Mouse (Mus musculus) left cerebral cortex, postnatal 4 days (tissue): Measurements from ENCODE around the gene 1700029I15Rik. TPM values are rescaled to one million over a fixed set of nuclear protein-coding genes. Genes with fewer than 3 reads are reported as not detected.
A peak's percentile ranks its signal among the peaks of the same experiment; 100 is the strongest.
"Not testable (repeated sequence)": the region's sequence is repeated elsewhere in the genome, so short reads cannot be mapped to it uniquely, and the experiment has no call there.

Source experiments
- DNase-seq: peaks from one replicate; pipeline ENCODE4 v3.0.0-alpha.2; 2022
- intact Hi-C: fragments of 180-260 bp; cut with DNase I; formaldehyde crosslinking; loops from one replicate; pipeline ENCODE4 v1.15.1; 2025
- total RNA-seq, 2 experiments: library from RNA; stranded (reverse); gene quantifications; 2 replicates each; pipeline ENCODE4 v1.2.3; 2021

The 1700029I15Rik gene
- total RNA-seq, 2 experiments from 2014 or later: 2.8 to 3.2 TPM

GRCm38 (mm10) chr2:92390206-92390930, 8.0 kb downstream of the 1700029I15Rik start:
- no peak for DNase-seq
- intact Hi-C loops: no loop called here

GRCm38 (mm10) chr2:92391116-92391515, 8.8 kb downstream of the 1700029I15Rik start:
- intact Hi-C loops: no loop called here
- DNase-seq: no peak

GRCm38 (mm10) chr2:92391703-92392317, 9.5 kb downstream of the 1700029I15Rik start:
- intact Hi-C loops: no loop called here
- DNase-seq: peak; percentile 83

GRCm38 (mm10) chr2:92392318-92393264, 10.3 kb downstream of the 1700029I15Rik start:
- intact Hi-C loops: no loop called here
- peak; percentile 83 for DNase-seq

- intact Hi-C loops: no loop called here
- DNase-seq: no peak
Measured at GRCm38 (mm10) chr2:92395535-92395934, 13.2 kb downstream of the 1700029I15Rik start.

GRCm38 (mm10) chr2:92397436-92397835, 15.1 kb downstream of the 1700029I15Rik start:
- DNase-seq: no peak
- intact Hi-C loops: no loop called here

- DNase-seq, intact Hi-C loops: not testable (repeated sequence)
Measured at GRCm38 (mm10) chr2:92399877-92400276, 17.5 kb downstream of the 1700029I15Rik start.

GRCm38 (mm10) chr2:92400682-92401081, 18.3 kb downstream of the 1700029I15Rik start:
- DNase-seq: no peak
- intact Hi-C loops: no loop called here

GRCm38 (mm10) chr2:92401091-92401561, 18.8 kb downstream of the 1700029I15Rik start, which contains the start of gene Mapk8ip1:
Gene Mapk8ip1 (minus strand): TSS chr2:92401263.
- intact Hi-C loops: no loop called here
- DNase-seq: peak; percentile 49

GRCm38 (mm10) chr2:92402591-92403326, 20.4 kb downstream of the 1700029I15Rik start:
- intact Hi-C loops: no loop called here
- DNase-seq: peak; percentile 81

- intact Hi-C loops: no loop called here
- DNase-seq: no peak
Measured at GRCm38 (mm10) chr2:92403776-92404319, 21.5 kb downstream of the 1700029I15Rik start.

- DNase-seq: no peak
- intact Hi-C loops: no loop called here
Measured at GRCm38 (mm10) chr2:92404737-92405136, 22.4 kb downstream of the 1700029I15Rik start.

GRCm38 (mm10) chr2:92405687-92406086, 23.3 kb downstream of the 1700029I15Rik start:
- intact Hi-C loops: no loop called here
- DNase-seq: no peak

- no peak for DNase-seq
- intact Hi-C loops: no loop called here
Measured at GRCm38 (mm10) chr2:92408309-92409045, 26.1 kb downstream of the 1700029I15Rik start.

GRCm38 (mm10) chr2:92411705-92412104, 29.4 kb downstream of the 1700029I15Rik start:
- intact Hi-C loops: no loop called here
- no peak for DNase-seq

GRCm38 (mm10) chr2:92421723-92422387, 39.5 kb downstream of the 1700029I15Rik start:
- no peak for DNase-seq
- intact Hi-C loops: no loop called here

GRCm38 (mm10) chr2:92422388-92423135, 40.2 kb downstream of the 1700029I15Rik start:
- no peak for DNase-seq
- intact Hi-C loops: no loop called here

GRCm38 (mm10) chr2:92423156-92423555, 40.8 kb downstream of the 1700029I15Rik start:
- DNase-seq: no peak
- intact Hi-C loops: no loop called here
